Mouse (Mus musculus): ENCODE measurements around the gene Tomm40. TPM values are rescaled to one million over a fixed set of nuclear protein-coding genes. Genes with fewer than 3 reads are reported as not detected.

Gene Tomm40
- polyA plus RNA-seq, 1 experiment, result 12.7 TPM

DNA sequence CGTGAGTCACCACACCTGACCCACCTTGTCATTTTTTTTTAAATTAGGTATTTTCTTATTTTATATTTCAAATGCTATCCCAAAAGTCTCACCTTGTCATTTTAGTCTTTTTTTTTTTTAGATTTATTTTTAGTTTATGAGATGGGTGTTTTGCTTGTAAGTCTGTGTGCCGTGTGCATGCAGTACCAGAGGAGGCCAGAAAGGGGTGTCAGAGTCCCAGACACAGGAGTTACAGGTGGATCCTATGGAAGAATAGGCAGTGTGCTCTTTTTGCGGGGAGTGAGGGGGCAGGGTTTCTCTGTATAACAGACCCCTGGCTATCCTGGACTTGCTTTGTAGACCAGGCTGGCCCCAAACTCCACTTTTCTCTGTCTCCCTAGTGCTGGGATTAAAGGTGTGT is 23.5 kb upstream of the Tomm40 start:
- no peak for TF ChIP-seq GATA1 (IDR thresholded peaks at IDR 0.05; ENCODE audit: low read length)
- TF ChIP-seq TAL1 (IDR thresholded peaks at IDR 0.05; ENCODE audit: low read length), result no peak
- H3K4me1 ChIP-seq (ENCODE audit: control insufficient read depth), result peaks cover 61% of the 10 kb centered on the region
- H3K4me3 ChIP-seq (replicated peaks), result no peak overlapping the region
- H3K36me3 ChIP-seq (ENCODE audit: control insufficient read depth), result peaks cover 4% of the 10 kb centered on the region; the same call in 1 of the 2 replicates
- no peaks in the 10 kb centered on the region for H3K9me3 ChIP-seq (ENCODE audit: control insufficient read depth, low read length)
- H3K27me3 ChIP-seq (ENCODE audit: control insufficient read depth), result no peaks in the 10 kb centered on the region

DNA sequence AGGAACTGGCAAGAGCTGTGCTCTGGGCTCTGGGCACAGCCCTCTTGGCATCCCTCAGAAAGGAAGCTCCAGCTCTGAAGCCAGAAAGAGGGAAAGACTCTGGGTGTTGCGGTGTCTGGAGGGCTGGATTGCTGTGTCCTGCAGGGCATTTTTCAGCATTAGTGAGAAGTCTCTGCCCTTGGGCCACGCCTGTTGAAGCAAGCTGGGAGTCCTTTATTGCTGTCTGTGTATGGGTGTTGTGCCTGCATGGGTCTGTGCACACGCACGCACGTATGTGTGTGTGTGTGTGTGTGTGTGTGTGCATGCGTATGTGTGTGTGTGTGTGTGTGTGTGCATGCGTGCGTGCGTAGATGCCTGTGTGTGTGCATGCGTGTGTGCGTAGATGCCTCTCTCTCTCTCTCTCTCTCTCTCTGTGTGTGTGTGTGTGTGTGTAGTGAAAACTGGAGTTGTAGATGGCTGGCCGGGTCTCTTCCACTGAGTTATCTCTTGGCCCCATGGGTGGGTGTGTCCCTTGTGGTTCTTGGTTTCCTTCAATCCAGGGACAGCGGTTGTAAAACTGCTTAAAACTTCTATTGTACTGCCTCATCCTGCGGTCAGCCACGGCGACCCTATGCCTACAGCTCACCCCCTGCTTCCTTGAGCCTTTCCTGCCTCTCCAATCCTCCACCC is 21.3 kb upstream of the Tomm40 start:
- H3K4me3 ChIP-seq (replicated peaks), result peak overlapping the region; percentile 36
- H3K9me3 ChIP-seq (ENCODE audit: control insufficient read depth, low read length), result no peaks in the 10 kb centered on the region
- peaks cover 8% of the 10 kb centered on the region; the same call in 1 of the 2 replicates for H3K36me3 ChIP-seq (ENCODE audit: control insufficient read depth)
- peaks cover 56% of the 10 kb centered on the region for H3K4me1 ChIP-seq (ENCODE audit: control insufficient read depth)
- no peaks in the 10 kb centered on the region for H3K27me3 ChIP-seq (ENCODE audit: control insufficient read depth)
- TF ChIP-seq GATA1 (IDR thresholded peaks at IDR 0.05; ENCODE audit: low read length), result no peak
- TF ChIP-seq TAL1 (IDR thresholded peaks at IDR 0.05; ENCODE audit: low read length), result peak; percentile 12; the same call in 1 of the 3 replicates

DNA sequence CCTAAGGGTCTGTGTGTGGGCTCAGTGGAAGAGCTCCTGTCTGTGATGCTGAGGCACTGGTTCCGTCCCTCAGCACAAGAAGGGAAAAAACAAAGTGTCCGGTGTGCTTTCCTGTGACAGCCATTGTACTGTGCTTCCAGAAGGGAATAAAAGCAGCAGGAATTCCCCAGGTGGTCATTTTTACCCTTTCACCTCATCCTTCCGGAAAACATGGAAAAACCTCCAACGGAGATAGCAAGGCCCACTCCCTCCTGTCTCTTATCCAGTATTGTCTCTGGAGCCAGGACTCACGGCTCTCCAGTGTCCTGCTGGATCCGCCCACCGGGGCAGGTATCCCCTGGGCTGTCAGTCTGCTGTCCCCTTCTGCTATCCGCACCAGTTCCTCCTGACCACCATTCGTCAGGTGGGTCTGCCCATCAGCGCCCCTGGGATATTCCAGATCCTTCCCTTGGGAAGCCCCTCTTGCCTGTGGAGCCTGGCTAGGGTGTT is 19.0 kb upstream of the Tomm40 start:
- TF ChIP-seq GATA1 (IDR thresholded peaks at IDR 0.05; ENCODE audit: low read length), result no peak
- no peak for TF ChIP-seq TAL1 (IDR thresholded peaks at IDR 0.05; ENCODE audit: low read length)
- Histone ChIP-seq H3K27me3 (ENCODE audit: control insufficient read depth) (no peaks in the 10 kb centered on the region), H3K36me3 (ENCODE audit: control insufficient read depth) (peaks cover 16% of the 10 kb centered on the region; the same call in 1 of the 2 replicates), H3K9me3 (ENCODE audit: control insufficient read depth, low read length) (no peaks in the 10 kb centered on the region), H3K4me3 (replicated peaks) (no peak overlapping the region), H3K4me1 (ENCODE audit: control insufficient read depth) (peaks cover 45% of the 10 kb centered on the region)

DNA sequence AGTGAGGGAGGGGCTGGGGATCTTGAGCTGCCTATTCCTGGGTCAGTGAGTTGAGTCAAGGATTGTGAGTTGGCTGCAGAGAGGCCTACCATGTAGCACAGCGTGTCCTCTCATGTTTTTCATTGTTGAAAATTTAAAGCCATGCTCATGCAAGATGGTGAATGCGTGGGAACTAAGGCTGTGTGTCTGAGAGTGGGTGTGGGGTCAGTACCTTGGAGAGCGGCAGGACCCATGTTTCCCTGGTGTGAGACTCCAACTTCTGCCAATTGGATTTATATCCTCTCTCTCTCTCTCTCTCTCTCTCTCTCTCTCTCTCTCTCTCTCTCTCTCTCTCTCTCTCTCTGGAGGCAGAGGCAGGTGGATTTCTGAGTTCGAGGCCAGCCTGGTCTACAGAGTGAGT is 11.3 kb upstream of the Tomm40 start:
- H3K9me3 ChIP-seq (ENCODE audit: control insufficient read depth, low read length), result no peaks in the 10 kb centered on the region
- no peak overlapping the region for H3K4me3 ChIP-seq (replicated peaks)
- peaks cover 16% of the 10 kb centered on the region; the same call in 1 of the 2 replicates for H3K36me3 ChIP-seq (ENCODE audit: control insufficient read depth)
- H3K27me3 ChIP-seq (ENCODE audit: control insufficient read depth), result no peaks in the 10 kb centered on the region
- TF ChIP-seq GATA1 (IDR thresholded peaks at IDR 0.05; ENCODE audit: low read length) (no peak), TAL1 (IDR thresholded peaks at IDR 0.05; ENCODE audit: low read length) (no peak)
- H3K4me1 ChIP-seq (ENCODE audit: control insufficient read depth), result peaks cover 10% of the 10 kb centered on the region

DNA sequence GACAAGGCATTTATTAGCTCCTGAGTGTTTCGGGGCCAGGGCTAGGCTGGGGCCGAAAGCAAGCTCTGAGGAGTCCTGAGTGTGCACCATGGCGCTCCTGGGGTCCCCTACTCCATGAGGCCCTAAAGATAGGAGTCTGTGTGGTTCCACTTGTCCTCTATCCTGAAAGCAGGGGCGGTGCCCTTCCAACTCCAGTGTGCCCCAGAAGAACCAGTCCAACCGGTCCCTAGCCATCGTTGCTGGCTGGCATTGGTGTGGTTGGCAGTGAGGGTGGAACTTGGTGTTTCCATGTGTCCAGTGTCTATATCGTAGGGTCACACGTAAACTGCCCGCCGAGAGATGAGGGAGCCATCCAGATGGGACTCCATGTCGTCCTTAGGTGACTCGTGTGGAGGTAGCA is 8.9 kb upstream of the Tomm40 start:
- no peak overlapping the region for H3K4me3 ChIP-seq (replicated peaks)
- TF ChIP-seq GATA1 (IDR thresholded peaks at IDR 0.05; ENCODE audit: low read length) (no peak), TAL1 (IDR thresholded peaks at IDR 0.05; ENCODE audit: low read length) (no peak)
- H3K4me1 ChIP-seq (ENCODE audit: control insufficient read depth), result peaks cover 11% of the 10 kb centered on the region
- H3K27me3 ChIP-seq (ENCODE audit: control insufficient read depth), result no peaks in the 10 kb centered on the region
- no peaks in the 10 kb centered on the region; the same call in 1 of the 2 replicates for H3K9me3 ChIP-seq (ENCODE audit: control insufficient read depth, low read length)
- peaks cover 9% of the 10 kb centered on the region; the same call in 1 of the 2 replicates for H3K36me3 ChIP-seq (ENCODE audit: control insufficient read depth)

DNA sequence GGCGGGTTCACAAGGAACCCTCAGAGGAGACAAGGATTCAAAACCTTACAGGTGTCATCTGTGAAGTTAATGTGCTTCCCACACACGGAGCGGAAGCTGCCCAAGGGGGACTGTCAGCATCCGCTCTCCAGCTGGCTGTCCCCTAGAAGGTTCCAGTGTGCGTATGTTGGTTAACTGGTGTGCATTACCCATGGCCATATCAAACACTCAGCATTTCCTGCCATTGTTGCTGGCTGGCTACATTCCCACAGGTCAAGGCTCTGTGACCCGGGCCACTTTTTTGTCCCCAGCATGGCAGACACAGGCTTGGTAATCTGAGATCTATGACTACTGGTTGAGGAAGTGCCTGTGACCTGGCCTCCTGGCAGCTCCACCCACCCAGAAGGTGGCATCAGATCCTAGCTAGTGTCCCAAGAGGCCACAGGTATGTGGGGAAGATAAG is 7.5 kb upstream of the Tomm40 start:
- H3K36me3 ChIP-seq (ENCODE audit: control insufficient read depth), result peaks cover 5% of the 10 kb centered on the region; the same call in 1 of the 2 replicates
- H3K27me3 ChIP-seq (ENCODE audit: control insufficient read depth), result no peaks in the 10 kb centered on the region
- no peaks in the 10 kb centered on the region; the same call in 1 of the 2 replicates for H3K9me3 ChIP-seq (ENCODE audit: control insufficient read depth, low read length)
- TF ChIP-seq TAL1 (IDR thresholded peaks at IDR 0.05; ENCODE audit: low read length) (no peak), GATA1 (IDR thresholded peaks at IDR 0.05; ENCODE audit: low read length) (no peak)
- H3K4me3 ChIP-seq (replicated peaks), result no peak overlapping the region
- H3K4me1 ChIP-seq (ENCODE audit: control insufficient read depth), result peaks cover 17% of the 10 kb centered on the region

DNA sequence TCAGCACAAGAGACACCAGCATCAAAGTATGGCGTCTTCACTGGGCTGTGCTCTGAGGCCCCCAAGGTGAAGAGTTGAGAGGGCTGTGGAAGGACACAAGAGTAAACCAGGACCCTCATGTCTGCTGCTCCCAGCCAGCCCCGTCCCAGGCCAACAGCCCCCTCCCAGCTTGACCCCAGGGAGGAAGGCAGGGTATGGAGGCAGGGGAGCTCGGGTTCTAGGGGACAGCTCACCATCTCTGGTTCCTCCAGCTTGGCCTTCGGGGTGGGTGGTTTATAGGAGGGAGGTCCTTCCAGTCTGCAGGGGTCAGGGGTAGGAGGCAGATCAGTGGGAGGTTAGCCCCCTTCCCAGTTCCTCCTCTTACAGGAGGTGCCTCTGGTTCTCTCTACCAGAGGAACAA is 4.0 kb upstream of the Tomm40 start:
- H3K36me3 ChIP-seq (ENCODE audit: control insufficient read depth), result peaks cover under 1% of the 10 kb centered on the region; the same call in 1 of the 2 replicates
- no peak for TF ChIP-seq TAL1 (IDR thresholded peaks at IDR 0.05; ENCODE audit: low read length)
- TF ChIP-seq GATA1 (IDR thresholded peaks at IDR 0.05; ENCODE audit: low read length), result no peak

DNA sequence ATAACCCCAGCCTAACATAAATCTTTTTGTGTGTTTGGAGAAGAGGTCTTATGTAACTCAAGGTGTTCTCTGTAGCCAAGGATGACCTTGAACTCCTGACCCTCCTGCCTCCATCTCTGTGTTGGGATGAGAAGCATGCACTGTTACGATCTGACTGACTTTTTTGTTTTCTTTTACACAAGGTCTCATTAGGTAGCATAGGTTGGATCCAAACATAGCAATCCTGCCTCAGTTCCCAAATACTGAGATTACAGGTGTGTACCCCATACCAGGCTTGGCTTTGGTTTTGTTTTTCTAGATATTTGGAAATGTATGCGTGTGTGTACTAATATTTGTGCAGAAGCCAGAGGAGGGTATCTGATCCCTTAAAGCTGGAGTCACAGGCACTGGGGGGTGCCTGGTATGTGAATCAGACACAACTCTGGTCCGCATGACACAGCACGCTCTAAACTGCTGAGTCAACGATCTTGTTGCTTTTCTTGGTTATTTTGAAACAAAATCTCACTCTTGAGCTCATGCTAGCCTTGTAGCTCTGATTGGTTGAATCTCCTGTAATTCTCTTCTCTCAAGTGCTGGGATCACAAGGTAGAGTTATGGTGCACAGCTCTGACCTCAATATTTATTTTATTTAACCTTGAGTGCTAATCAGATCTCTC is 3.2 kb upstream of the Tomm40 start:
- no peaks in the 10 kb centered on the region for H3K27me3 ChIP-seq (ENCODE audit: control insufficient read depth)
- no peak overlapping the region for H3K4me3 ChIP-seq (replicated peaks)
- TF ChIP-seq GATA1 (IDR thresholded peaks at IDR 0.05; ENCODE audit: low read length), result no peak
- no peak for TF ChIP-seq TAL1 (IDR thresholded peaks at IDR 0.05; ENCODE audit: low read length)
- no peaks in the 10 kb centered on the region; the same call in 1 of the 2 replicates for H3K9me3 ChIP-seq (ENCODE audit: control insufficient read depth, low read length)
- peaks cover 7% of the 10 kb centered on the region for H3K36me3 ChIP-seq (ENCODE audit: control insufficient read depth)
- H3K4me1 ChIP-seq (ENCODE audit: control insufficient read depth), result peaks cover 51% of the 10 kb centered on the region

More for the DNA sequence above, 4.0 kb upstream of the Tomm40 start:
- H3K27me3 ChIP-seq (ENCODE audit: control insufficient read depth), result no peaks in the 10 kb centered on the region
- no peaks in the 10 kb centered on the region; the same call in 1 of the 2 replicates for H3K9me3 ChIP-seq (ENCODE audit: control insufficient read depth, low read length)
- peaks cover 43% of the 10 kb centered on the region for H3K4me1 ChIP-seq (ENCODE audit: control insufficient read depth)
- H3K4me3 ChIP-seq (replicated peaks), result no peak overlapping the region

DNA sequence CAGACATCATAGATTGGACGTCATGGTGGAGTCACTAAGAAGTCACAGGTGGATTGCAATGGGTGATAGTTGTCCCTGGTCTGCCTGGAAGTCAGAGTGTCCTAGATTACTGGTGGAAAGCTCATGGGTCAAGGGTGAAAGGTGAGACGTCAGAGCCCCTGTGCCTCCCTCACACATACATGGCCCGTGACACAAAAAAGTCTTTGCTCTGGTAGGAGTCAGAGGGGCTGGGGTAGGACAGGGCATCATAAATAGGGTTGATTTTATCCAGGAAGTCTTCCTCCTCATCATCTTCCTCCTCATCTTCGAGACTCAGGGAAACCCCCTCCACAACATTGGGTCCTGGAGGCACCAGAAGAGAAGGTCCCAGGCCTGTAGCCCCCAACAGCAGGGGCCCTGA is 2.1 kb upstream of the Tomm40 start:
- Histone ChIP-seq H3K4me1 (ENCODE audit: control insufficient read depth) (peaks cover 50% of the 10 kb centered on the region), H3K27me3 (ENCODE audit: control insufficient read depth) (no peaks in the 10 kb centered on the region), H3K36me3 (ENCODE audit: control insufficient read depth) (peaks cover 18% of the 10 kb centered on the region), H3K4me3 (replicated peaks) (no peak overlapping the region), H3K9me3 (ENCODE audit: control insufficient read depth, low read length) (no peaks in the 10 kb centered on the region; the same call in 1 of the 2 replicates)
- no peak for TF ChIP-seq TAL1 (IDR thresholded peaks at IDR 0.05; ENCODE audit: low read length)
- no peak for TF ChIP-seq GATA1 (IDR thresholded peaks at IDR 0.05; ENCODE audit: low read length)

Measured in erythroblast, embryonic 14.5 days (primary cell).